15 mouse cellular contexts compared by ENCODE assay signal in the genomic region with DNA sequence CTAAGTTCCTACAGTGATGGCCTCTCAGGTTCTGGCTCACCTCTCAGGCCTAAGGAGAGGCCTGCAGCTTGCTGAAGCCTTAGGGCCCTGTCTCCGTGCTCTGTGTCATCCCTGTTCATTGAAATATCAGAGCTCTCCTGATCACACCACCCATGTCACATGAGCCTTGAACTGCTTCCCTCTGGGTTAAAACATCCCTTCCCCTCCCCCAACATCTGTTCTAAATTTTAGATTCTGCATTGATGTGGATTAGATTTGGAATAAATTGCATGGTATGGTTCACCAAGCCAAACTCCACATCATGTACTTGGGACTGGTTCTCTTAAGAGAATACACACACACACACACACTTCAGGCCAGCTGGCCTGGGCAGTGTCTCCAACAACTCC.
"Had no signal": no experiment of that assay in that cellular context is flagged by ENCODE, and none has a peak within 500 bp of the region (broad histone marks: within the 10 kb centered on the region; RNA-seq: fewer than 3 reads in every experiment).

No protein-coding gene starts in this region.

- H3K27ac ChIP-seq: kidney, postnatal 0 days; liver, embryonic 15.5 days; midbrain, embryonic 12.5 days had no signal

- H3K9me3 ChIP-seq: liver, embryonic 15.5 days; midbrain, embryonic 12.5 days had no signal

- H3K36me3 ChIP-seq: liver, embryonic 15.5 days; midbrain, embryonic 12.5 days had no signal

- ATAC-seq: midbrain, embryonic 16.5 days had no signal

- DNase-seq: kidney, adult 9 months; kidney, postnatal 36 days; layer of hippocampus, adult 9-11 months; left cerebral cortex, postnatal 4 days; lung, adult 2 months; lung, postnatal 14 days; right cerebral cortex, adult 18-20 months; right cerebral cortex, postnatal 25 days; thymus, adult 18-20 months; thymus, postnatal 14 days had no signal

- H3K4me2 ChIP-seq: liver, embryonic 11.5 days; liver, embryonic 15.5 days; midbrain, embryonic 12.5 days had no signal

- H3K4me3 ChIP-seq: liver, embryonic 15.5 days; midbrain, embryonic 12.5 days had no signal

- H3K27me3 ChIP-seq: liver, embryonic 15.5 days; midbrain, embryonic 12.5 days had no signal

- H3K9ac ChIP-seq: liver, embryonic 15.5 days; midbrain, embryonic 12.5 days had no signal
